Mouse (Mus musculus) lung, embryonic 15.5 days (tissue): ENCODE data around the gene AC134908.4. TPM values are rescaled to one million over a fixed set of nuclear protein-coding genes. Genes with fewer than 3 reads are reported as not detected.
"Not testable (repeated sequence)": the region's sequence is repeated elsewhere in the genome, so short reads cannot be mapped to it uniquely, and the experiment has no call there.

ENCODE experiments used
- ATAC-seq: fragments of 200-750 bp; cut with Nextera tagmentation; 2 replicates; pipeline ENCODE4 v1.8.0; 2017; ENCODE audit warnings: moderate number of reproducible peaks, borderline replicate concordance; ENCODE audit not compliant: low FRiP score, low TSS enrichment; ENCODE audit errors: extremely low read depth
- H3K27ac ChIP-seq: fragments of 300-500 bp; sonication (generic); 2 replicates; pipeline ENCODE4 v1.5.1; 2015; ENCODE audit warnings: moderate library complexity, mild to moderate bottlenecking, inconsistent platforms
- H3K27me3 ChIP-seq: fragments of 300-500 bp; sonication (generic); 2 replicates; pipeline ENCODE4 v1.6.1; 2015; ENCODE audit warnings: inconsistent platforms
- H3K36me3 ChIP-seq: fragments of 300-500 bp; sonication (generic); 2 replicates; pipeline ENCODE4 v1.6.1; 2015; ENCODE audit warnings: inconsistent platforms
- H3K4me1 ChIP-seq: fragments of 300-500 bp; sonication (generic); 2 replicates; pipeline ENCODE4 v1.6.1; 2015; ENCODE audit warnings: inconsistent platforms
- H3K4me2 ChIP-seq: fragments of 300-500 bp; sonication (generic); 2 replicates; pipeline ENCODE4 v1.6.1; 2015; ENCODE audit warnings: inconsistent platforms, mild to moderate bottlenecking, moderate library complexity
- H3K4me3 ChIP-seq: fragments of 300-500 bp; sonication (generic); 2 replicates; pipeline ENCODE4 v1.5.1; 2015; ENCODE audit warnings: mild to moderate bottlenecking, inconsistent platforms
- H3K9ac ChIP-seq: fragments of 300-500 bp; sonication (generic); 2 replicates; pipeline ENCODE4 v1.6.1; 2015; ENCODE audit warnings: inconsistent platforms
- H3K9me3 ChIP-seq: fragments of 300-500 bp; sonication (generic); 2 replicates; pipeline ENCODE4 v1.6.1; 2016; ENCODE audit warnings: inconsistent platforms
- WGBS: fragments of 180-500 bp; shearing (Covaris S2); methylation state at CpG from one replicate; pipeline ENCODE4 v1.1.7; 2015; 5-methylcytosine and 5-hydroxymethylcytosine counted together
- microRNA-seq: library from miRNA; unstranded; fragments of <30 nt; microRNA quantifications from one replicate; pipeline ENCODE4, GENCODE M21; 2016
- polyA plus RNA-seq: library from polyadenylated mRNA; unstranded; fragments of >200 nt; fragmentation: Nextera tagmentation; extraction: Ambion mirVana; gene quantifications from 2 replicates; pipeline ENCODE4 v1.2.1, GENCODE M21; 2015

AC134908.4 gene
- polyA plus RNA-seq, 1 experiment from 2014 or later = 0.49 TPM

DNA sequence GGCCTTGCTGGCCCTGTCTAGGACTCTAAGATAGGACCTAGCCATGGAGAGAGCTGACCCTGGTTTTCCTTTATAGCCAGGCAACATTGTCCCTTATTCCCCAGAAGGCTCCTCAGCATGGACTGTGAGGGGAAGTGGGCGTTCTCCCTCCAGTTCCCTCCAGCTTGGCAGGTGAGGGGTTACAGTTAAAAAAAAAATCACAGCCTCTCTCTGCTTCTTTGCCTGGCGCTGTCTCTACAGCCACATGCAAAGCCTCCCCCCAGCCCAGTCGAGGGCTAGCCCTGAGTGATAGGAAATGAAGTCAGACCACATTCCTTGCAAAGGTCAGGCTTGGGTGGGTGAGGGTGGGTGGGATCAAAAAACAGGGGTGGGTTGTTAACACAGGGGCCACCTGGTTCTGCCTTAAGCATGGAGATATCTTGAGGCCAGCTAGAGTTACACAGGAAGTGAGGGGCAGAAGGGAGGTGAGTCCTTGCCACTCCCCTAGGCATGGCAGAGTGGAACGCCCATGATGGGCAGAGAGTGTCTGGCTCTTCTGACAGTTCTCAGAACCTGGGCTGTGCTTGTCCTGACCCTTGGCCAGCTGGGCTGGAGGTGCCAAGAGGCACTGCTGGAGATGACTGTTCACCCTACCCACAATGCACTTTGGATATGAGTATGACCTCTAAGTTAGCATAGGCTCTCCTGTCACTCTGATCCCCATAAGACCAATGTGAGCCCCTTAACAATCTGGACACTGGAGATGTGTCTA is 39.7 kb downstream of the AC134908.4 start:
- Histone ChIP-seq H3K27ac (peak overlapping the region; percentile 73), H3K27me3 (no peaks in the 10 kb centered on the region), H3K4me3 (no peak overlapping the region), H3K9ac (no peak overlapping the region), H3K36me3 (no peaks in the 10 kb centered on the region), H3K9me3 (no peaks in the 10 kb centered on the region), H3K4me1 (peaks cover 27% of the 10 kb centered on the region), H3K4me2 (no peak overlapping the region)
- WGBS = 16% methylated on average over 4 of the region's 4 CpGs
- peak; percentile 68; the same call in 1 of the 2 replicates for ATAC-seq

- Histone ChIP-seq H3K4me2 (no peak overlapping the region), H3K9me3 (no peaks in the 10 kb centered on the region), H3K4me1 (peaks cover 27% of the 10 kb centered on the region), H3K27ac (peak overlapping the region; percentile 73; the same call in 1 of the 2 replicates), H3K4me3 (no peak overlapping the region), H3K27me3 (no peaks in the 10 kb centered on the region), H3K9ac (no peak overlapping the region), H3K36me3 (no peaks in the 10 kb centered on the region)
- no peak for ATAC-seq
- WGBS = 63% methylated on average over 4 of the region's 4 CpGs
Observed at GRCm38 (mm10) chr17:25755086-25755485, 40.4 kb downstream of the AC134908.4 start.

- H3K4me3 ChIP-seq = no peak within 1 kb of the TSS
- H3K4me1 ChIP-seq = peaks cover 27% of the 10 kb centered on the region
- H3K4me2 ChIP-seq = no peak within 1 kb of the TSS
- no peak within 1 kb of the TSS for H3K9ac ChIP-seq
- H3K27me3 ChIP-seq = no peaks in the 10 kb centered on the region
- no peak for ATAC-seq
- no peaks in the 10 kb centered on the region for H3K36me3 ChIP-seq
- 81% methylated on average over 9 of the region's 9 CpGs for WGBS
- no peaks in the 10 kb centered on the region for H3K9me3 ChIP-seq
- no peak within 1 kb of the TSS for H3K27ac ChIP-seq
Observed at GRCm38 (mm10) chr17:25754241-25754640, 41.2 kb downstream of the AC134908.4 start, which contains the start of gene Msln. Msln (minus strand) TSS chr17:25754378.

DNA sequence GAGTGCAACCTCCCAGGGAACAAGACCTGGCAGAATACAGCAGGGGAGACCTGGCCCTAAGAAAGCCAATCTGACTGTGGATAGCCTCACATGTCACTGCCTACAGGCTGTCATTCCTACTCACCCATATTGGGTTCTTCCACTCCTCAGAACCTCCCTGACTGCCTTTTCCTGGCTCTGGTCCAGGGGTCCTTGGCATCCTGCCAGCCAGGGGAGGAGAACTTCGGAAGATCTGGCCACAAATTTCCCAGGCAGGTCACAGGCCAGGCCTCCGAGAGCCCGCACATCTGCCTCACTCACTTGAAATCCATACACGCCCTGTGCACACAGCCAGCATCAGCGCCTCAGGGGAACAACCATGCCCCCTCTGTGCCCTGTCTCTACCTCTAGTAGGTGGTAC is 44.0 kb downstream of the AC134908.4 start:
- ATAC-seq = 0 out of 2 replicates have a peak, but pooled peaks have one; percentile 19
- no peaks in the 10 kb centered on the region for H3K36me3 ChIP-seq
- no peak overlapping the region for H3K4me2 ChIP-seq
- no peak overlapping the region for H3K27ac ChIP-seq
- 7% methylated on average over 5 of the region's 5 CpGs for WGBS
- no peak overlapping the region for H3K4me3 ChIP-seq
- no peaks in the 10 kb centered on the region for H3K27me3 ChIP-seq
- H3K4me1 ChIP-seq = peaks cover 24% of the 10 kb centered on the region
- H3K9me3 ChIP-seq = no peaks in the 10 kb centered on the region
- H3K9ac ChIP-seq = no peak overlapping the region

DNA sequence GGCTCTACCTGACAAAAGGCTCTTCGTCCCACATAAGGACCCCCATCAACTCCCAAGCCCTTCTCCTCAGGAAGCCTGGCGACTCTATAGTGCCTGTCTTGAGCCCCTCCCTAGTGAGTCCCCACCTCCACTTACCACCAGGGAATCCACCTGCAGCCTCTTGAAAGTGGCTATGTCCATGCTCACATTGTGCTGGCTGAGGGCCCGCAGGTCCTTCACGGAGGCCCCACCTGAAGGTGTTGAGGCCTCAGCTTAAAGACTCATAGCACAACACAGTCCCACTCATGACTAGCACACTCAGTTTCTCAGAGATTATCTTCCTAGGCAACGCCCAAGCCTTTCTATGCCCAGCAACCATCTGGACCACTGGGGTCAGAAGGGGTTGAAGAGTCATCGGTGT is 46.1 kb downstream of the AC134908.4 start:
- Histone ChIP-seq H3K4me1 (peaks cover 9% of the 10 kb centered on the region; the same call in 1 of the 2 replicates), H3K4me3 (no peak overlapping the region), H3K36me3 (no peaks in the 10 kb centered on the region), H3K9me3 (no peaks in the 10 kb centered on the region), H3K27me3 (no peaks in the 10 kb centered on the region), H3K4me2 (no peak overlapping the region), H3K9ac (no peak overlapping the region), H3K27ac (no peak overlapping the region)
- no peak; the same call in 1 of the 2 replicates for ATAC-seq
- WGBS = 67% methylated on average over 6 of the region's 6 CpGs

GRCm38 (mm10) chr17:25748238-25748637 is 47.2 kb downstream of the AC134908.4 start:
- no peak for ATAC-seq
- Histone ChIP-seq H3K27me3 (no peaks in the 10 kb centered on the region), H3K27ac (no peak overlapping the region), H3K9me3 (no peaks in the 10 kb centered on the region), H3K4me3 (no peak overlapping the region), H3K36me3 (no peaks in the 10 kb centered on the region), H3K4me2 (no peak overlapping the region), H3K4me1 (peaks cover 9% of the 10 kb centered on the region; the same call in 1 of the 2 replicates), H3K9ac (no peak overlapping the region)
- 87% methylated on average over 4 of the region's 4 CpGs for WGBS

DNA sequence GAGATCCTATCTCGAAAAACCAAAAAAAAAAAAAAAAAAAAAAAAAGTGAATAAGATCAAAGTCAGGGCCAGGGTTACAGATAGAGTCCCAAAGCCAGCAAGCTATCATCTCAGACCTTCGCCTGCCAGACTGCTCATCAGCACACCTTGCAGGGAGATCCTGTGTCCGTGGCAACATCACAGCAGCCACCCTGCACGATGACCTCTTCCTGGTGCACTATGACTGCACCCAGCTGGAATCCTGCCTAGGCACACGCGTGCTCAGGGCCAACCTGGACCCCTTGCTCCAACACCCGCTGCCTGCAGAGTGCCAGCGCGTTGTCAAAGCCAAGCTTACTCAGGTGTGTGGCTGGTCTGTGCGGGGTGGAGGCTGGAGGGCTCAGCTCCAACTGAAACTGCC is 51.1 kb downstream of the AC134908.4 start:
- H3K9me3 ChIP-seq = no peaks in the 10 kb centered on the region
- 66% methylated on average over 10 of the region's 10 CpGs for WGBS
- H3K36me3 ChIP-seq = no peaks in the 10 kb centered on the region
- no peak overlapping the region for H3K4me2 ChIP-seq
- H3K27ac ChIP-seq = no peak overlapping the region
- H3K27me3 ChIP-seq = no peaks in the 10 kb centered on the region
- no peaks in the 10 kb centered on the region for H3K4me1 ChIP-seq
- H3K4me3 ChIP-seq = no peak overlapping the region
- no peak overlapping the region for H3K9ac ChIP-seq
- no peak for ATAC-seq

GRCm38 (mm10) chr17:25743831-25744230 is 51.6 kb downstream of the AC134908.4 start:
- Histone ChIP-seq H3K27ac (no peak overlapping the region), H3K9me3 (no peaks in the 10 kb centered on the region), H3K4me2 (no peak overlapping the region), H3K4me3 (no peak overlapping the region), H3K36me3 (no peaks in the 10 kb centered on the region), H3K4me1 (no peaks in the 10 kb centered on the region), H3K27me3 (no peaks in the 10 kb centered on the region), H3K9ac (no peak overlapping the region)
- 77% methylated on average over 9 of the region's 9 CpGs for WGBS
- no peak for ATAC-seq

DNA sequence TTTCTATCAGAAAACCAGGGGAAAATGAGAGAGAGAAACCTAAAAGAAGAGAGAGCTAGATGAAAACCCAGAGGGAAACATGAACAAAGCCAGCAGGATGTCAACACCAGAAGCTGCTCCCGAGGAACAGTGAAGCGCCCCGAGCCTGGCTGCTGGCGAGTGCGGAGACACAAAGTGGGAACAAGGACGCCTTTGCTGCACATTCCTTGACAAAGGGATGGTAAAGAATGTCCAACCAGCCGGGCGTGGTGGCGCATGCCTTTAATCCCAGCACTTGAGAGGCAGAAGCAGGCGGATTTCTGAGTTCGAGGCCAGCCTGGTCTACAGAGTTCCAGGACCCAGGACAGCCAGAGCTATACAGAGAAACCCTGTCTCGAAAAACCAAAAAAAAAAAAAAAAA is 54.0 kb downstream of the AC134908.4 start:
- not testable (repeated sequence) for ATAC-seq, H3K4me3 ChIP-seq, H3K36me3 ChIP-seq, H3K27me3 ChIP-seq, H3K9ac ChIP-seq, H3K9me3 ChIP-seq, H3K27ac ChIP-seq, H3K4me1 ChIP-seq, H3K4me2 ChIP-seq
- 67% methylated on average over 12 of the region's 12 CpGs for WGBS

Small RNA genes within 50 kb of the gene (microRNA-seq; reads per million reads assigned to microRNA genes)
- not detected for gene Gm25083
- 1.1 reads per million for gene Mir3082
- gene Mir6966 = not detected

Other genes starting within 250 kb of the AC134908.4 start
- gene Sox8, start 225.0 kb downstream of the AC134908.4 start, polyA plus RNA-seq = 0.35 and 0.76 TPM in 2 replicates
- 25.7 and 26.7 TPM in 2 replicates for gene Lmf1, start 216.6 kb downstream of the AC134908.4 start, polyA plus RNA-seq
- 2.3 and 3.0 TPM in 2 replicates for gene Gng13, start 78.5 kb downstream of the AC134908.4 start, polyA plus RNA-seq
- 36.7 and 42.0 TPM in 2 replicates for gene Chtf18, start 68.2 kb downstream of the AC134908.4 start, polyA plus RNA-seq
- 24.5 and 24.7 TPM in 2 replicates for gene Rpusd1, start 68.0 kb downstream of the AC134908.4 start, polyA plus RNA-seq
- 0.44 and 0.71 TPM in 2 replicates for gene Mslnl, start 59.6 kb downstream of the AC134908.4 start, polyA plus RNA-seq
- gene Msln, start 41.3 kb downstream of the AC134908.4 start, polyA plus RNA-seq = 15.8 and 24.2 TPM in 2 replicates
- gene Narfl, start 21.9 kb downstream of the AC134908.4 start, polyA plus RNA-seq = 25.8 and 30.2 TPM in 2 replicates
- gene Haghl, start 10.0 kb downstream of the AC134908.4 start, polyA plus RNA-seq = 58.3 and 59.9 TPM in 2 replicates
- gene Ccdc78, start 9.1 kb downstream of the AC134908.4 start, polyA plus RNA-seq = 0.70 and 0.76 TPM in 2 replicates
- 105 and 109 TPM in 2 replicates for gene Fam173a, start 2.8 kb downstream of the AC134908.4 start, polyA plus RNA-seq
- gene Metrn, start 1.5 kb upstream of the AC134908.4 start, polyA plus RNA-seq = 56.9 and 59.8 TPM in 2 replicates
- gene Fbxl16, start 13.4 kb upstream of the AC134908.4 start, polyA plus RNA-seq = 0.88 and 1.6 TPM in 2 replicates
- gene Wdr24, start 28.0 kb upstream of the AC134908.4 start, polyA plus RNA-seq = 25.2 and 26.5 TPM in 2 replicates
- 50.7 and 51.5 TPM in 2 replicates for gene Jmjd8, start 33.2 kb upstream of the AC134908.4 start, polyA plus RNA-seq
- gene Stub1, start 37.7 kb upstream of the AC134908.4 start, polyA plus RNA-seq = 349 and 363 TPM in 2 replicates
- gene Rhbdl1, start 41.6 kb upstream of the AC134908.4 start, polyA plus RNA-seq = 0.82 and 1.2 TPM in 2 replicates
- gene Gm20683, start 46.1 kb upstream of the AC134908.4 start, polyA plus RNA-seq = 2.2 and 2.5 TPM in 2 replicates
- 20.1 and 20.6 TPM in 2 replicates for gene Rhot2, start 49.2 kb upstream of the AC134908.4 start, polyA plus RNA-seq
- 32.2 and 32.8 TPM in 2 replicates for gene Wdr90, start 65.8 kb upstream of the AC134908.4 start, polyA plus RNA-seq
- gene Mcrip2, start 73.1 kb upstream of the AC134908.4 start, polyA plus RNA-seq = 18.1 and 21.7 TPM in 2 replicates
- gene Mettl26, start 79.4 kb upstream of the AC134908.4 start, polyA plus RNA-seq = 51.4 and 53.5 TPM in 2 replicates
- gene Wfikkn1, start 85.2 kb upstream of the AC134908.4 start, polyA plus RNA-seq = 0.35 and 0.40 TPM in 2 replicates
- gene Rab40c, start 124.1 kb upstream of the AC134908.4 start, polyA plus RNA-seq = 25.6 and 27.4 TPM in 2 replicates
- gene Pigq, start 149.3 kb upstream of the AC134908.4 start, polyA plus RNA-seq = 62.7 and 65.0 TPM in 2 replicates
- 0.51 TPM in 1 of 2 replicates, not detected in the other for gene Nhlrc4, start 149.3 kb upstream of the AC134908.4 start, polyA plus RNA-seq
- 0.09 TPM in 1 of 2 replicates, not detected in the other for gene A930017K11Rik, start 156.9 kb upstream of the AC134908.4 start, polyA plus RNA-seq
- gene Capn15, start 190.1 kb upstream of the AC134908.4 start, polyA plus RNA-seq = 20.8 and 21.9 TPM in 2 replicates